Mouse (Mus musculus): ENCODE data around the gene Cinp. TPM values are rescaled to one million over a fixed set of nuclear protein-coding genes. Genes with fewer than 3 reads are reported as not detected.
A peak's percentile ranks its signal among the peaks of the same experiment; 100 is the strongest.

Cinp gene
- polyA plus RNA-seq, 1 experiment from 2014 or later, result 94.0 TPM

DNA sequence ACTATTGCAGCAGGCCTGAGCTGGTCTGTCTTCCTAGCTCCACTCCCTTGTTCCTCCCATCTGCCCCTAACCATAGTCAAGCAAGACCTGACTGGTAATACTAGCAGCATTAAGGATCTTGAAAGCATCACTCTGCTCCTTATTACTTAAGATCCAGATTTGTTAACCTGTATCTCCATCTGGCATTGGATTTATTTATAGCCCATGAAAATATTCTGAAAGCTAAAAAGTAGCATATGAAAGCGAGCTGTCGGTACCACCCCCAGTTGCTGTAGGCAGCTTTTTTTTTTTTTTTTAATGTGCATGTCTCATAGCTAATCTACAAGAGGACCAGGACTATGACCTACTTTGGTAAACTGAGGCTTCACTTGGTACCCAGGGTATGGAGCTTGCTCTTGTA is 21.0 kb upstream of the Cinp start:
- Histone ChIP-seq H3K9me3 (ENCODE audit: low read depth, low read length) (no peaks in the 10 kb centered on the region), H3K9ac (no peak overlapping the region), H3K27ac (ENCODE audit: low read depth) (no peak overlapping the region), H3K4me3 (ENCODE audit: low read depth, low read length) (no peak overlapping the region), H3K4me2 (no peak overlapping the region), H3K4me1 (ENCODE audit: insufficient read depth) (no peaks in the 10 kb centered on the region), H3K27me3 (ENCODE audit: insufficient read depth, low read length) (no peaks in the 10 kb centered on the region), H3K36me3 (ENCODE audit: insufficient read depth) (peaks cover 4% of the 10 kb centered on the region; the same call in 1 of the 2 replicates)
- TF ChIP-seq CTCF (IDR thresholded peaks at IDR 0.05; ENCODE audit: low read depth), result no peak
- no peak for ATAC-seq (ENCODE audit: insufficient read depth)
- no peak for DNase-seq
- WGBS, result 90% methylated on average over 2 of the region's 2 CpGs

DNA sequence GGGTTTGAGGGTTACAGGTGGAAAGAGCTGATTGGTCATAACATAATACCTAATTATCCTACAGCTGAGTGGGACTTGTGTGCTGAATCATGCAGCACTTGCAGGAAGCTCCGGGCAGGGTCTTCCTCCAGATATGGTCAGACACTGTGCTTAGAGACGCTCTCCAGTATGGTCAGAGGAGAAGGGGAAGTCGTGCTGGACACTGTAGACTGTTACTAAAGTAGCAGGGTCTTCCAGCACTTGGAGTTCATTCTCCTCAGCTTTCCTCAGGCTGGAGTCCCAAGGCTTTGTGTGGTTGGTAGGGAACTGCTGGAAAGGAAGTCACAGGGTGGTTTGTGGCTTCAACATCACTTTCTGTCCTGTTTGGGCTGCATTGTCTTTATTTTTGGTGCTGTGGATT is 18.9 kb upstream of the Cinp start:
- Histone ChIP-seq H3K36me3 (ENCODE audit: insufficient read depth) (no peaks in the 10 kb centered on the region), H3K27me3 (ENCODE audit: insufficient read depth, low read length) (no peaks in the 10 kb centered on the region), H3K4me3 (ENCODE audit: low read depth, low read length) (no peak overlapping the region), H3K4me1 (ENCODE audit: insufficient read depth) (no peaks in the 10 kb centered on the region), H3K27ac (ENCODE audit: low read depth) (no peak overlapping the region), H3K4me2 (no peak overlapping the region), H3K9me3 (ENCODE audit: low read depth, low read length) (no peaks in the 10 kb centered on the region), H3K9ac (no peak overlapping the region)
- ATAC-seq (ENCODE audit: insufficient read depth) (no peak), DNase-seq (no peak)
- no peak for TF ChIP-seq CTCF (IDR thresholded peaks at IDR 0.05; ENCODE audit: low read depth)
- WGBS, result 70% methylated on average over 3 of the region's 3 CpGs

DNA sequence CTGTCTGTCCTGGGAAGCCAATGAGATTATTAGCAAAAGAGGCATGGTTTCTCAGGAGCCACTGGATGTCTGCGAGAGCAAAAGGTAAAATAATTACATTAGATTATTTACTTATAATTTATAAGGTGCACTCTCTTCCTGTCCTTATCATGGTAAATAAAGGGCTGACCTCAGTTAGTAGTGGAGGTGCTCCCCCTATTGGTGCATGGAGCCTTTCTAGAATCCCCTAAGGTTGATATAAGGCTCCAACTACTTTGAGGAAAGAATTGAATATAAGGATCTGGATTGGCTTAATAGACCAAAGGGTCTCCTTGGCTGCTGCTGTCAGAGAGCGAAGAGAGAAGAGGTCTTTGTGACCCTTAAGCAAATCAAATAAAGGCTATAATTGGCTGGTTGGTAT is 14.6 kb upstream of the Cinp start:
- H3K4me2 ChIP-seq, result no peak overlapping the region
- no peak overlapping the region for H3K9ac ChIP-seq
- WGBS, result 84% methylated on average over 2 of the region's 2 CpGs
- no peaks in the 10 kb centered on the region for H3K27me3 ChIP-seq (ENCODE audit: insufficient read depth, low read length)
- H3K36me3 ChIP-seq (ENCODE audit: insufficient read depth), result no peaks in the 10 kb centered on the region
- H3K4me1 ChIP-seq (ENCODE audit: insufficient read depth), result no peaks in the 10 kb centered on the region
- H3K9me3 ChIP-seq (ENCODE audit: low read depth, low read length), result no peaks in the 10 kb centered on the region
- DNase-seq (no peak), ATAC-seq (ENCODE audit: insufficient read depth) (no peak)
- H3K4me3 ChIP-seq (ENCODE audit: low read depth, low read length), result no peak overlapping the region
- TF ChIP-seq CTCF (IDR thresholded peaks at IDR 0.05; ENCODE audit: low read depth), result peak; percentile 13; the same call in 1 of the 2 replicates
- H3K27ac ChIP-seq (ENCODE audit: low read depth), result no peak overlapping the region

DNA sequence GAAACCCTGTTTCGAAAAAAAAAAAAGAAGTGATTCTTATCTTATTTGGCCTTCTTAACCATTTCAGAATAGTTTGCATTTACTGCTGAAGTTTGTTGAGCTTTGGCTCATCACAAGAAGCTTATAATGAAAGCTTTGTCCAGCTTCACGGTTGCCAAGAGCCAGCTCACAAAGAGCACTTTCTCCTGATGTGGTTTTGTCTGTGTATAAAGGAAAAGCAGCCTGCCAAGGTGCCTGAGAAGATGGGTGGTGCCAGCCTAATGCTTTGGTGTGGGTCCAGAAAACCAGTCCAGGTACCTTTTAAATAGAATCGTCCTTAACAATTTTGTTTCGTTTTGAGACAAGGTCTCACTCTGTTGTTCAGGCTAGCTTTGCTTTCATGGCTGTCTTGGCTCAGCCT is 13.2 kb upstream of the Cinp start:
- H3K27ac ChIP-seq (ENCODE audit: low read depth), result no peak overlapping the region
- no peaks in the 10 kb centered on the region for H3K27me3 ChIP-seq (ENCODE audit: insufficient read depth, low read length)
- no peak overlapping the region for H3K4me3 ChIP-seq (ENCODE audit: low read depth, low read length)
- H3K9ac ChIP-seq, result no peak overlapping the region
- H3K9me3 ChIP-seq (ENCODE audit: low read depth, low read length), result no peaks in the 10 kb centered on the region
- 72% methylated on average over 4 of the region's 4 CpGs for whole genome bisulfite sequencing
- H3K4me1 ChIP-seq (ENCODE audit: insufficient read depth), result no peaks in the 10 kb centered on the region
- no peaks in the 10 kb centered on the region for H3K36me3 ChIP-seq (ENCODE audit: insufficient read depth)
- no peak overlapping the region for H3K4me2 ChIP-seq
- no peak for DNase-seq
- ATAC-seq (ENCODE audit: insufficient read depth), result no peak
- TF ChIP-seq CTCF (IDR thresholded peaks at IDR 0.05; ENCODE audit: low read depth), result no peak

DNA sequence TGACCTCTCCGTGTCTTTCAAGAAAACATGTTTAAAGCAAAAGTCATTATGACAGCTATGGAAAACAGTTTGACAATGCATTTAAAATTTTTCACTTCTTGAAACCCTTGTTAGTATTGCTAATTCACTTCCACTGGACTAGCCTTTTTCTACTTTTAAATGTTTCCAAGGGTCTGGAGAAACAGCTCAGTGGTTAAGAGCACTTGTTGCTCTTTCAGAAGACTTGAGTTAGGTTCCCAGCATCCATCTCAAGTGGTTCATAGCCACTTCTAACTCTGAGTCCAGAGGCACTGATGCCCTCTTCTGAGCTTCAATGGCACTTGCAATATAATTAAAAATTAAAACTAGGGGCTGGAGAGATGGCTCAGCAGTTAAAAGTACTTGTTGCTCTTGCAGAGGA is 2.9 kb upstream of the Cinp start:
- H3K36me3 ChIP-seq (ENCODE audit: insufficient read depth), result no peaks in the 10 kb centered on the region
- DNase-seq (no peak), ATAC-seq (ENCODE audit: insufficient read depth) (no peak)
- whole genome bisulfite sequencing, result 80% methylated on average over 1 of the region's 1 CpGs
- no peaks in the 10 kb centered on the region for H3K27me3 ChIP-seq (ENCODE audit: insufficient read depth, low read length)
- H3K9ac ChIP-seq, result no peak overlapping the region
- H3K27ac ChIP-seq (ENCODE audit: low read depth), result no peak overlapping the region
- TF ChIP-seq CTCF (IDR thresholded peaks at IDR 0.05; ENCODE audit: low read depth), result no peak
- H3K4me2 ChIP-seq, result no peak overlapping the region
- 0 out of 2 replicates have a peak, but pooled peaks cover 6% of the 10 kb centered on the region for H3K4me1 ChIP-seq (ENCODE audit: insufficient read depth)
- no peaks in the 10 kb centered on the region for H3K9me3 ChIP-seq (ENCODE audit: low read depth, low read length)
- no peak overlapping the region for H3K4me3 ChIP-seq (ENCODE audit: low read depth, low read length)

DNA sequence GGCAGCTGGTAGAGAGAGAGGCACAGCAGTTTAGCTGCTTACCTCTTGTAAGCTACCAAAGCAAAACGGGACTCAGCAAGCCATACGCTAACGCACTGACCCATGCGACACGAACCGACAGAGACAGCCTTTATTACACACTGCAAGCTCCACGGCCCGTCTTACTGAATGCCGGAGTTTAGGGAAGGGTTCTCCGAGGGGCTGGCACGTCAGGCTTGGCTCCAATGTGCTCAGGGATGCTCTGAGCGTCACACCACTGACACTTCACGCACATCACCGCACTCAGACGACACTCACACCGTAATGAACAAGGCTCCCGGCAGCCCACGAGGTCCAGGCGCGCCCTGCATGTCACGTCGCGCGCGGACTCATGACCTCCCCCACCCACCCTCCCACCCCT is 339 bp downstream of the Cinp start:
- no peaks in the 10 kb centered on the region for H3K9me3 ChIP-seq (ENCODE audit: low read depth, low read length)
- 0 out of 2 replicates have a peak, but pooled peaks cover 3% of the 10 kb centered on the region for H3K36me3 ChIP-seq (ENCODE audit: insufficient read depth)
- H3K4me1 ChIP-seq (ENCODE audit: insufficient read depth), result 0 out of 2 replicates have a peak, but pooled peaks cover 6% of the 10 kb centered on the region
- no peaks in the 10 kb centered on the region for H3K27me3 ChIP-seq (ENCODE audit: insufficient read depth, low read length)
- WGBS, result under 1% methylated on average over 25 of the region's 25 CpGs
- H3K4me3 ChIP-seq (ENCODE audit: low read depth, low read length), result peak overlapping the region; percentile 84
- 0 out of 2 replicates have a peak overlapping the region, but pooled peaks have one; percentile 55 for H3K27ac ChIP-seq (ENCODE audit: low read depth)
- ATAC-seq (ENCODE audit: insufficient read depth) (peak; percentile 59), DNase-seq (no peak)
- peak overlapping the region; percentile 81 for H3K9ac ChIP-seq
- peak overlapping the region; percentile 98 for H3K4me2 ChIP-seq
- TF ChIP-seq CTCF (IDR thresholded peaks at IDR 0.05; ENCODE audit: low read depth), result no peak

DNA sequence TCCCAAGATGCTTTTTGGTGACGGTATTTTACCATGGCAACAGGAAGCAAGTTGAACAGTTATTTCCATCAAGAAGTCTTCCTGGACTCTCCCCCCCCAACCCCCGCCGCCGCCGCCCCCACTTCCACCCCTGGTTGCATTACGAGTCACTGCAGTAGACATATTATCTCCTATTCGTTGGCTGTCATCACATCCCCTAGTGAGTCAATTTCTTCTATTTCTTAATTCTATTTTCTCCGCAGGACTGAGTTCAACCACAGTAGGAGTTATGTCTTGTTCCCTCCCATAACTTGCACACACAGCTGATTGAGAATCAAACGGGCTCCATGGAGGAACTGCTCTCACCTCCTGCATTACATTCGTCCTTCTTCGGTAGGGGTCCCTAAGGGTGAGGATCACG is 839 bp downstream of the Cinp start:
- no peak for ATAC-seq (ENCODE audit: insufficient read depth)
- Histone ChIP-seq H3K4me2 (peak overlapping the region; percentile 98), H3K36me3 (ENCODE audit: insufficient read depth) (0 out of 2 replicates have a peak, but pooled peaks cover 6% of the 10 kb centered on the region), H3K4me1 (ENCODE audit: insufficient read depth) (0 out of 2 replicates have a peak, but pooled peaks cover 6% of the 10 kb centered on the region), H3K4me3 (ENCODE audit: low read depth, low read length) (peak overlapping the region; percentile 84), H3K9ac (peak overlapping the region; percentile 81), H3K27me3 (ENCODE audit: insufficient read depth, low read length) (no peaks in the 10 kb centered on the region), H3K27ac (ENCODE audit: low read depth) (no peak overlapping the region), H3K9me3 (ENCODE audit: low read depth, low read length) (no peaks in the 10 kb centered on the region)
- TF ChIP-seq CTCF (IDR thresholded peaks at IDR 0.05; ENCODE audit: low read depth), result no peak
- 35% methylated on average over 12 of the region's 12 CpGs for WGBS
- no peak for DNase-seq
